Mouse (Mus musculus) forebrain, embryonic 14.5 days (tissue): Measurements from ENCODE around the gene Mcf2l. TPM values are rescaled to one million over a fixed set of nuclear protein-coding genes. Genes with fewer than 3 reads are reported as not detected.

Source experiments
- ATAC-seq: fragments of 200-750 bp; cut with Nextera tagmentation; 2 replicates; pipeline ENCODE4 v1.8.0; 2017; ENCODE audit warnings: mild to moderate bottlenecking, moderate library complexity
- DNase-seq: peaks from one replicate; pipeline ENCODE4 v3.0.0-alpha.2; 2015; ENCODE audit warnings: low spot score
- H3K27ac ChIP-seq: fragments of 300-500 bp; sonication (generic); 2 replicates; pipeline ENCODE4 v1.5.1; 2014; ENCODE audit warnings: low read depth, mild to moderate bottlenecking, control low read depth, low read length, moderate library complexity
- H3K27me3 ChIP-seq: fragments of 300-500 bp; sonication (generic); replicated peaks from 2 replicates; pipeline ENCODE4 v1.6.1; 2014; ENCODE audit warnings: low read length, control low read depth, mixed read lengths; ENCODE audit not compliant: control insufficient read depth, insufficient read depth
- H3K36me3 ChIP-seq: fragments of 300-500 bp; sonication (generic); 2 replicates; pipeline ENCODE4 v1.6.1; 2014; ENCODE audit warnings: low read length, control low read depth; ENCODE audit not compliant: control insufficient read depth, insufficient read depth
- H3K4me1 ChIP-seq: fragments of 300-500 bp; sonication (generic); 2 replicates; pipeline ENCODE4 v1.6.1; 2014; ENCODE audit warnings: antibody characterized with exemption, low read length, control low read depth; ENCODE audit not compliant: control insufficient read depth, insufficient read depth
- H3K4me2 ChIP-seq: fragments of 300-500 bp; sonication (generic); 2 replicates; pipeline ENCODE4 v1.6.1; 2014; ENCODE audit warnings: mild to moderate bottlenecking, control low read depth, low read length
- H3K4me3 ChIP-seq: fragments of 300-500 bp; sonication (generic); 2 replicates; pipeline ENCODE4 v1.5.1; 2014; ENCODE audit warnings: low read depth, low read length, control low read depth
- H3K9ac ChIP-seq: fragments of 300-500 bp; sonication (generic); 2 replicates; pipeline ENCODE4 v1.6.1; 2014; ENCODE audit warnings: mild to moderate bottlenecking, low read length, control low read depth, moderate library complexity
- H3K9me3 ChIP-seq: fragments of 300-500 bp; sonication (generic); replicated peaks from 2 replicates; pipeline ENCODE4 v1.6.1; 2016; ENCODE audit warnings: low read length, control low read depth, mixed read lengths; ENCODE audit not compliant: control insufficient read depth
- WGBS: fragments of 180-500 bp; shearing (Covaris S2); extraction: QIAGEN DNeasy Blood & Tissue Kit; methylation state at CpG from one replicate; pipeline ENCODE4 v1.1.7; 2014; 5-methylcytosine and 5-hydroxymethylcytosine counted together
- polyA plus RNA-seq: library from polyadenylated mRNA; unstranded; fragments of >200 nt; fragmentation: Nextera tagmentation; extraction: Ambion mirVana; gene quantifications from 2 replicates; pipeline ENCODE4 v1.2.1, GENCODE M21; 2014

The Mcf2l gene
- polyA plus RNA-seq, 1 experiment from 2014 or later, result 85.2 TPM

GRCm38 (mm10) chr8:12947604-12948573 lies 74.3 kb downstream of the Mcf2l start:
- H3K9ac ChIP-seq, result peak overlapping the region; percentile 88
- DNase-seq (peak; percentile 89), ATAC-seq (peak; percentile 87)
- no peaks in the 10 kb centered on the region for H3K36me3 ChIP-seq
- H3K4me3 ChIP-seq, result peak overlapping the region; percentile 59
- H3K4me2 ChIP-seq, result peak overlapping the region; percentile 64
- H3K4me1 ChIP-seq, result peaks cover 21% of the 10 kb centered on the region
- H3K27me3 ChIP-seq, result no peaks in the 10 kb centered on the region
- peak overlapping the region; percentile 98 for H3K27ac ChIP-seq
- no peaks in the 10 kb centered on the region for H3K9me3 ChIP-seq
- WGBS, result 3% methylated on average over 21 of the region's 21 CpGs

GRCm38 (mm10) chr8:12948574-12948961 lies 75.0 kb downstream of the Mcf2l start:
- Histone ChIP-seq H3K27ac (peak overlapping the region; percentile 98), H3K36me3 (no peaks in the 10 kb centered on the region), H3K27me3 (no peaks in the 10 kb centered on the region), H3K4me2 (peak overlapping the region; percentile 64), H3K4me1 (peaks cover 21% of the 10 kb centered on the region), H3K9me3 (no peaks in the 10 kb centered on the region), H3K9ac (peak overlapping the region; percentile 88), H3K4me3 (peak overlapping the region; percentile 59)
- DNase-seq (peak; percentile 61), ATAC-seq (peak; percentile 18; the same call in 1 of the 2 replicates)
- WGBS, result 30% methylated on average over 3 of the region's 3 CpGs

DNA sequence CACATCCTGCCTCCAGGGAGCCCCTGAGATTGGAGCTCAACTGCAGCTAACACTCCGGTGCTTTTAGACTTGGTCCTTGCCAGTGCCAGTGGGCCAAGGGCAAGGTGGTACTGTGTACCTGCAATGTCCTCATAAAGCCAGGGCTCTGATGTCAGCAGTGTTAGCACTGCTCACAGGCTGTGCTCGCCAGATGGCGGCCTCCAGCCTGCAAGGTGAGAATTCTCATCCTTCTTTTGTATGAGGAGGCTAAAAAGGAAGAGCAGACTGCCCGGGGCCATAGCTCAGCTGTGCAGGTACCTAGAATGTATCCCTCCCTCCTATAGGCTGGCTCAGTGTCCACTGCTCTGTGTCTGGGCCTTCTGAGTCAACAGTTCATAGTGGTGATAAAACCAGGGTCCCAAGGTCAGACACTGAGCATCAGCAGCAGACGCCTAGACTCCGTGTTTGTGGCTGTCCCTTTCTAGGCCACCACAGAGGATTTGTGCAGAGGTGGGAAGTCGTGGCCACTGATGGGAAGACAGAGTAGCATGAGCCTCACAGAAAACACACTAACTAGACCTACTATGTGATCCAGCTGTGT lies 77.5 kb downstream of the Mcf2l start:
- no peak overlapping the region for H3K4me3 ChIP-seq
- DNase-seq, result no peak
- no peak overlapping the region for H3K27ac ChIP-seq
- H3K4me2 ChIP-seq, result 0 out of 2 replicates have a peak overlapping the region, but pooled peaks have one; percentile 5
- H3K27me3 ChIP-seq, result no peaks in the 10 kb centered on the region
- no peaks in the 10 kb centered on the region for H3K9me3 ChIP-seq
- H3K4me1 ChIP-seq, result peaks cover 21% of the 10 kb centered on the region
- no peak for ATAC-seq
- H3K36me3 ChIP-seq, result peaks cover 18% of the 10 kb centered on the region; the same call in 1 of the 2 replicates
- peak overlapping the region; percentile 47 for H3K9ac ChIP-seq
- WGBS, result 79% methylated on average over 7 of the region's 7 CpGs

GRCm38 (mm10) chr8:12952699-12953098 lies 79.1 kb downstream of the Mcf2l start:
- no peak overlapping the region for H3K4me2 ChIP-seq
- ATAC-seq (no peak), DNase-seq (no peak)
- H3K9ac ChIP-seq, result no peak overlapping the region
- peaks cover 18% of the 10 kb centered on the region; the same call in 1 of the 2 replicates for H3K36me3 ChIP-seq
- no peak overlapping the region for H3K4me3 ChIP-seq
- WGBS, result 64% methylated on average over 6 of the region's 6 CpGs
- H3K9me3 ChIP-seq, result no peaks in the 10 kb centered on the region
- H3K27me3 ChIP-seq, result no peaks in the 10 kb centered on the region
- no peak overlapping the region for H3K27ac ChIP-seq
- H3K4me1 ChIP-seq, result peaks cover 24% of the 10 kb centered on the region

DNA sequence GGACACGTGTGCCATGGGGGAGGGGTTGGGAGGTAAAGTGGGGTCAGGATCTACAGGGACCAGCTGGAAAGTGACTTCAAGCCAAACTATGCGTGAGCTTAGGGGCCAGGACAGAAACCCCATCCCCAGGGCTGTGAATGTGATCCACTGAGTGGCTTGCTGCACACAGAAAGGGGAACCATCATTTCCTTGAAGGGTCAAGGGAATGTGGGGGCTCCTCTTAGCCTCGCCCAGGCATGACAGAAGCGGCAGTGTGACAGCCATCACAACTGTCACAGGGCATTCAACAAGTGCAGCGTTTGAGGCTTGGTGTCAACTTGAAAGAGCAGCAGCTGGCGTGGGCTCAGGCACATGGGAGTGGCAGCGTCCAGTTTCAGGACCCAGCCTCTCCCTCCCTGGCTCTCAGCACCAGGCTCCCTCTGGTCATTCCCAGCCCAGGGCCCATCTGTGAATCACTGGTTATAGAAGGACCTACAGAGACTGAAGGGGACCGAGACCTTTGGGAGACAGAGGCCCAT lies 81.8 kb downstream of the Mcf2l start:
- Histone ChIP-seq H3K4me2 (no peak overlapping the region), H3K9ac (no peak overlapping the region), H3K27ac (no peak overlapping the region), H3K27me3 (no peaks in the 10 kb centered on the region), H3K4me3 (no peak overlapping the region), H3K36me3 (peaks cover 18% of the 10 kb centered on the region; the same call in 1 of the 2 replicates), H3K9me3 (no peaks in the 10 kb centered on the region), H3K4me1 (peaks cover 17% of the 10 kb centered on the region)
- WGBS, result 84% methylated on average over 8 of the region's 8 CpGs
- DNase-seq (no peak), ATAC-seq (no peak)

DNA sequence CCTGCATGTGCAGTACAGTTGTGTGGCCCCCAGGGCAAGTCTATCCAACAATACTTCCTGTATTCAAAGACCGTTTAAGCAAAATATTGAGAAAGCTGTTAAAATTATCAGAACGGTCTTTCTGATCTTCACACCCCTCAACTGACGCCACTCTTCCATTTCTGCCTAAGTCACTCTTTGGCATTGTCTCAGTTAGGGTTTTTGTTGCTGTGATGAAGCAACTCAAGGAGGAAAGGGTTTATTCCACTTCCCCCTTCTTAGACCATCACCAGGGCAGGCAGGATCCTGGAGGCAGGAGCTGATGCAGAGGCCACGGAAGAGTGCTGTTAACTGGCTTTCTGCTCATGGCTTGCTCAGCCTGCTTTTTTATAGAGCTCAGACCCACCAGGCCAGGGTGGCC lies 82.3 kb downstream of the Mcf2l start:
- peaks cover 13% of the 10 kb centered on the region for H3K4me1 ChIP-seq

GRCm38 (mm10) chr8:12956941-12957340 lies 83.3 kb downstream of the Mcf2l start:
- Histone ChIP-seq H3K27me3 (no peaks in the 10 kb centered on the region), H3K27ac (no peak overlapping the region), H3K9ac (no peak overlapping the region), H3K9me3 (no peaks in the 10 kb centered on the region), H3K4me2 (no peak overlapping the region), H3K4me1 (peaks cover 13% of the 10 kb centered on the region; the same call in 1 of the 2 replicates), H3K36me3 (peaks cover 18% of the 10 kb centered on the region; the same call in 1 of the 2 replicates), H3K4me3 (no peak overlapping the region)
- DNase-seq (no peak), ATAC-seq (peak; percentile 53; the same call in 1 of the 2 replicates)
- 69% methylated on average over 5 of the region's 5 CpGs for WGBS

More for the DNA sequence above, 82.3 kb downstream of the Mcf2l start:
- no peak overlapping the region for H3K9ac ChIP-seq
- ATAC-seq (no peak), DNase-seq (no peak)
- H3K27ac ChIP-seq, result no peak overlapping the region
- no peaks in the 10 kb centered on the region for H3K27me3 ChIP-seq
- no peak overlapping the region for H3K4me2 ChIP-seq
- no peak overlapping the region for H3K4me3 ChIP-seq
- peaks cover 18% of the 10 kb centered on the region; the same call in 1 of the 2 replicates for H3K36me3 ChIP-seq
- no peaks in the 10 kb centered on the region for H3K9me3 ChIP-seq
- 95% methylated on average over 4 of the region's 4 CpGs for WGBS

GRCm38 (mm10) chr8:12957419-12957818 lies 83.8 kb downstream of the Mcf2l start:
- H3K27ac ChIP-seq, result no peak overlapping the region
- no peak overlapping the region for H3K4me2 ChIP-seq
- H3K4me3 ChIP-seq, result no peak overlapping the region
- peaks cover 13% of the 10 kb centered on the region; the same call in 1 of the 2 replicates for H3K4me1 ChIP-seq
- ATAC-seq, result 0 out of 2 replicates have a peak, but pooled peaks have one; percentile 25
- H3K27me3 ChIP-seq, result no peaks in the 10 kb centered on the region
- peaks cover 18% of the 10 kb centered on the region; the same call in 1 of the 2 replicates for H3K36me3 ChIP-seq
- H3K9me3 ChIP-seq, result no peaks in the 10 kb centered on the region
- no peak overlapping the region for H3K9ac ChIP-seq
- peak; percentile 36 for DNase-seq
- WGBS, result 9% methylated on average over 6 of the region's 6 CpGs
